Mouse (Mus musculus) heart, embryonic 14.5 days (tissue): ENCODE data around the gene Lrrc74b. TPM values are rescaled to one million over a fixed set of nuclear protein-coding genes. Genes with fewer than 3 reads are reported as not detected.
A peak's percentile ranks its signal among the peaks of the same experiment; 100 is the strongest.

ENCODE experiments used
- ATAC-seq: fragments of 200-750 bp; cut with Nextera tagmentation; 2 replicates; pipeline ENCODE4 v1.8.0; 2017; ENCODE audit warnings: low read depth, moderate TSS enrichment; ENCODE audit not compliant: insufficient number of reproducible peaks, insufficient read depth, low FRiP score
- H3K27ac ChIP-seq, 2 experiments: fragments of 200-500 bp in 1 of 2; fragments of 300-500 bp in 1 of 2; sonication (generic) in 1 of 2; replicated peaks in 1 of 2; 2 replicates each; pipeline ENCODE4 v1.5.1; 2012 to 2014; ENCODE audit warnings: low read depth in 2 of 2, low read length in 2 of 2, control low read depth in 1 of 2, mild to moderate bottlenecking in 1 of 2, mixed read lengths in 1 of 2; ENCODE audit not compliant: control insufficient read depth in 1 of 2, insufficient read depth in 1 of 2
- H3K27me3 ChIP-seq: fragments of 300-500 bp; sonication (generic); 2 replicates; pipeline ENCODE4 v1.6.1; 2014; ENCODE audit warnings: mild to moderate bottlenecking, low read length, control low read depth; ENCODE audit not compliant: control insufficient read depth, insufficient read depth
- H3K36me3 ChIP-seq: fragments of 300-500 bp; sonication (generic); 2 replicates; pipeline ENCODE4 v1.6.1; 2014; ENCODE audit warnings: mild to moderate bottlenecking, control low read depth, low read length, mixed read lengths; ENCODE audit not compliant: control insufficient read depth, insufficient read depth
- H3K4me1 ChIP-seq, 2 experiments: fragments of 200-500 bp in 1 of 2; fragments of 300-500 bp in 1 of 2; sonication (generic) in 1 of 2; 2 replicates each; pipeline ENCODE4 v1.6.1; 2012 to 2014; ENCODE audit warnings: low read length in 2 of 2, control low read depth in 1 of 2, mixed read lengths in 1 of 2; ENCODE audit not compliant: control insufficient read depth in 2 of 2, insufficient read depth in 2 of 2
- H3K4me2 ChIP-seq: fragments of 300-500 bp; sonication (generic); 2 replicates; pipeline ENCODE4 v1.6.1; 2014; ENCODE audit warnings: mild to moderate bottlenecking, low read length
- H3K4me3 ChIP-seq, 2 experiments: fragments of 200-500 bp in 1 of 2; fragments of 300-500 bp in 1 of 2; sonication (generic) in 1 of 2; 2 replicates each; pipeline ENCODE4 v1.5.1; 2012 to 2014; ENCODE audit warnings: low read length in 2 of 2, mild to moderate bottlenecking in 2 of 2, control low read depth in 1 of 2, low read depth in 1 of 2, moderate library complexity in 1 of 2; ENCODE audit not compliant: control insufficient read depth in 1 of 2, insufficient read depth in 1 of 2
- H3K9ac ChIP-seq: fragments of 300-500 bp; sonication (generic); 2 replicates; pipeline ENCODE4 v1.6.1; 2014; ENCODE audit warnings: mild to moderate bottlenecking, low read length
- H3K9me3 ChIP-seq: fragments of 300-500 bp; sonication (generic); 2 replicates; pipeline ENCODE4 v1.6.1; 2016; ENCODE audit warnings: low read length, control low read depth; ENCODE audit not compliant: control insufficient read depth
- WGBS: fragments of 180-500 bp; shearing (Covaris S2); extraction: QIAGEN DNeasy Blood & Tissue Kit; methylation state at CpG from one replicate; pipeline ENCODE4 v1.1.7; 2014; 5-methylcytosine and 5-hydroxymethylcytosine counted together
- polyA plus RNA-seq: library from polyadenylated mRNA; unstranded; fragments of >200 nt; fragmentation: Nextera tagmentation; extraction: Ambion mirVana; gene quantifications from 2 replicates; pipeline ENCODE4 v1.2.1, GENCODE M21; 2014

The Lrrc74b gene
- 0.20 and 0.22 TPM in 2 replicates for polyA plus RNA-seq

DNA sequence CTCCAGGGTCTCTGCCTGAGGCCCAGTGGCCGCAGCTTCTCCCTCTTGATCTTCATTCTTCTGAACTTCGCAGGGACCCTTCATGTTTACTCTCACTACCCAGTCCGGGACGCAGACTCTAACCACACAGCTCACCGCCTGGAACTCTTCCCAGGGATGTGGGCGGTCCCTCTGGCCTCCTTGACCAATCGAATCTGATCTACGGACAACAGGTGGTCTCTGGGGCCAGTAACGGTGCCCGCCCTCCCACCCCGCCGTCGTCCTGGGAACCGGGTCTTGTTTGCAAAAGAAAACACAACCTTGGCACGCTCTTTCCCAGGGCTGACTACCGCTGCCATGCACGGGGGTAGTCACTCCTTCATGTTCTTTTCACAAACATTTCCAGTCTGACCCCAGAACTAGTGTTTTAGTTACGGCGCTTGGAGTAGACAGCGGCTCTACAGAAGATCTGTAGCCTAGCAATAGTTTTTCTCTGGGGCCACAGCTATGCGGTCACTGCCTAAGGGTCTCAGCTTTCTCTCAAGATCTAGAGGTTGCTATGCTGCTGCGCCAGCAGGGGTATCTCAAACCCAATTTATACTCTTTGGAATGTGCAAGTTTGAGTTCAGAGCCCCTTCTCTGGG is at the start of gene Lrrc74b:
TSS of gene Lrrc74b (minus strand) at position 120 of the 623 bp plus-strand sequence.
- H3K9me3 ChIP-seq: no peaks in the 10 kb centered on the region
- peak; percentile 68 for ATAC-seq
- WGBS: under 1% methylated on average over 22 of the region's 22 CpGs

DNA sequence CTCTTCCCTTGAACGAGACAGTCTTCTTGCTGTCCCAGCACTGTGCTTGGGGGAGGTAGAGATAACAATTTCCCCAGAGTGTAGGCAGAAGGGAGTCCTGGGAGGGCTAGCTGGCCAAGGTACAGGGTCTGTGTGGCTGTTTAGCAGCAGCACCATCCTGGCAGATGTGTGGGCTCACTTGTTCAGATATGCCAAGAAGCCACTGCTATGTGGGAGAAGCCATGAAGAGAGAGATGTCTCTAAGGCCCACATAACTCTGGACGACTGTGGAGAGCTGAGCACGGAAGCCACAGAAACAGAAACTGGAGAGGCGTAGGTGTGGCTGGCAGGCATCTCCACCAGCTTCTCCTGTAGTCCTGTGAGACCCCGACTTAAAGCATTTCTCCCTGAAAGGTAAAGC is 44.6 kb upstream of the Lrrc74b start:
- Histone ChIP-seq H3K4me2 (no peak overlapping the region), H3K9me3 (no peaks in the 10 kb centered on the region), H3K9ac (no peak overlapping the region), H3K36me3 (no peaks in the 10 kb centered on the region), H3K27ac (no peak overlapping the region), H3K4me1 (no peaks in the 10 kb centered on the region), H3K4me3 (no peak overlapping the region), H3K27me3 (no peaks in the 10 kb centered on the region)
- ATAC-seq: no peak
- 57% methylated on average over 5 of the region's 5 CpGs for WGBS

More for the DNA sequence above, at the start of gene Lrrc74b:
- peak within 1 kb of the TSS; percentile 61 for H3K9ac ChIP-seq
- no peaks in the 10 kb centered on the region for H3K36me3 ChIP-seq
- peak within 1 kb of the TSS; percentile 36 to 39 for H3K4me3 ChIP-seq
- peak within 1 kb of the TSS; percentile 64; a peak in 3 of 4 replicates for H3K27ac ChIP-seq
- H3K4me1 ChIP-seq: peaks cover 26 to 29% of the 10 kb centered on the region in 2 experiments
- H3K27me3 ChIP-seq: no peaks in the 10 kb centered on the region
- peak within 1 kb of the TSS; percentile 83 for H3K4me2 ChIP-seq

DNA sequence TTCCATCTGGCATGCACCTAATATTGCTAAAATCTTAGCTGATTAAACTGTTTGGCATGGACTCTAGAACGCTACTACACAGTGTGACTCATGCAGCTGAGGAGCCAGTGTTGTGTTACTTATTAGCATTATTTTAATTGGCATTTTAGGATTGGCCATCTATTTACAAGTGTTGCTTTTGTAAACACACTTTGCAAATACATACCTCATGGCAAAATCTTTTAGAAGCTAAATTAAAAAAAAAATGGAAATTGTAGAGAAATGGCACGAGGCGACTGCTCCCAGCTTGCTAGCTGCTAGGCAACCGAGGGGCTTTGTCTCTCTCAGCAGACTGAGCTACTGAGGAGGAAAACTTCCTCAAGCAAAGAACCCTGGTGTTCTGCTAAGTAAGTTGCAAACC is 43.9 kb upstream of the Lrrc74b start:
- Histone ChIP-seq H3K4me3 (no peak overlapping the region), H3K27ac (no peak overlapping the region), H3K36me3 (no peaks in the 10 kb centered on the region), H3K9me3 (no peaks in the 10 kb centered on the region), H3K4me2 (no peak overlapping the region), H3K27me3 (no peaks in the 10 kb centered on the region), H3K4me1 (no peaks in the 10 kb centered on the region), H3K9ac (no peak overlapping the region)
- ATAC-seq: no peak
- WGBS: 62% methylated on average over 4 of the region's 4 CpGs

DNA sequence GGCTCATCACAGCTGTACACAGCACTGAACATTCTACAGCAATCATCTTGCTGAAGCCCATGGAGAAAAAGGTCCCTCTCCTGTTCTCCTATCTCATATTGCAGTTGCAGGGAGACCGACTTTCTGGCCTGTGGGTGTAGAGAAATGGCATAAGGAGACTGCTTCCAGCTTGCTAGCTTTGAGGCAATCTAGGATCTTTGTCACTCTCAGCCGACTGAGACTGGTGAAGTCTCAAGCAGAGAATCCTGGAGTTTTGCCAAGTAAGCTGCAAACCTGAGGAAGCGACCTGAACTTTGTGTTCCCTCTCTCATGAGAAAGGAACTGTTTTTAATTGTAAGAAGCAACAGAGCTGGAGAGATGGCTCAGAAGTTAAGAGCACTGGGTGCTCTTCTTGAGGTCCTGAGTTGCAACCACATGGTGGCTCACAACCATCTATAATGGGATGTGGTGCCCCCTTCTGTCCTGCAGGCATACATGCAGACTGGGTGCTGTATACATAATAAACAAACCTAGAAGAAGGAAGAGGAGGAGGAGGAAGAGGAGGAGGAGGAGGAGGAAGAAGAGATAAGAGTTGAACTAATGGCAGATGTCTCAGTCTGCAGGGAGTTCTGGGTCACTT is 40.0 kb upstream of the Lrrc74b start:
- H3K4me1 ChIP-seq: no peaks in the 10 kb centered on the region
- ATAC-seq: no peak
- 41% methylated on average over 3 of the region's 3 CpGs for WGBS

DNA sequence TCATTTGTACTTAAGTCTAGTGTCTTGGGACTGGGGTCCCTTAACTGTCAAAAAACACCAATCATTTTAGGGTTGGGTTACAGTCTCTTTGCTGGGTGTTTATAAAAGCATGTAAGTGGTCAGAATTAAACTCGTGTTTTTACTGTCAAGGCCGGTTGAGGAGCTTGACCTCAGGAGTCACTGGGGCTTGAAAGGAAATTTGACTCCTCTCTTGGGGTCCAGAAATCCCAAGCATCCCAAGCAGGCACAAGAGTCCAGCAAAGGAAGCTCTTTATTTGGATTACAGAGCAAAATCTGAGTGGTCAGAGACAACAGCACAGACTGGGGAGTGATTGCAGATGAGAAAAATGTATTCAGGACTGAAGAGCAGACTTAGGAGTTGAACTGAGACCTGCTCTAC is 29.7 kb upstream of the Lrrc74b start:
- Histone ChIP-seq H3K9ac (no peak overlapping the region), H3K27me3 (no peaks in the 10 kb centered on the region), H3K36me3 (no peaks in the 10 kb centered on the region), H3K4me2 (no peak overlapping the region), H3K9me3 (peaks cover 4% of the 10 kb centered on the region; the same call in 1 of the 2 replicates), H3K4me3 (no peak overlapping the region), H3K27ac (no peak overlapping the region), H3K4me1 (no peaks in the 10 kb centered on the region)
- ATAC-seq: no peak
- 26% methylated on average over 2 of the region's 2 CpGs for WGBS

More for the DNA sequence above, 40.0 kb upstream of the Lrrc74b start:
- no peak overlapping the region for H3K27ac ChIP-seq
- no peaks in the 10 kb centered on the region for H3K9me3 ChIP-seq
- H3K36me3 ChIP-seq: no peaks in the 10 kb centered on the region
- H3K9ac ChIP-seq: no peak overlapping the region
- no peak overlapping the region for H3K4me3 ChIP-seq
- H3K4me2 ChIP-seq: no peak overlapping the region
- H3K27me3 ChIP-seq: no peaks in the 10 kb centered on the region

DNA sequence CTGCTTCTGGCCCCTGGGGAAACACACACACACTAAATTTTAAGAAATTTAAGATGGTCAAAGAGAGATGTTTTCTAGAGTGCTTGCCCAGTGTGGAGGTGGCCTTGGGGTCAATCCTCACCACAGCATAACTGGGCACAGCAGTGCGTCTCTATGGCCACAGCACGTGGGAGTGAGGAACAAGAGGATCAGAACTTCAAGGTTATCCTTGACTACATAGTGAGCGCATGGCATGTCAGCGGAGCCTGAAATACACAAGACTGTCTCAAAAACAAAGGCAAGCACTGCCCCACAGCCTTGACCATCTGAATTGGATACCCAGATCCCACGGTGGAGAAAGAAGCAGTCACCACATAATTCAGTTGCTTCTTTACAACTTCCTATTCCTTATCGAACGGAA is 23.5 kb upstream of the Lrrc74b start:
- Histone ChIP-seq H3K36me3 (no peaks in the 10 kb centered on the region), H3K9me3 (peaks cover 4% of the 10 kb centered on the region; the same call in 1 of the 2 replicates), H3K4me1 (no peaks in the 10 kb centered on the region), H3K27ac (no peak overlapping the region), H3K27me3 (no peaks in the 10 kb centered on the region), H3K4me2 (no peak overlapping the region), H3K4me3 (no peak overlapping the region), H3K9ac (no peak overlapping the region)
- no peak for ATAC-seq
- WGBS: 85% methylated on average over 7 of the region's 7 CpGs

DNA sequence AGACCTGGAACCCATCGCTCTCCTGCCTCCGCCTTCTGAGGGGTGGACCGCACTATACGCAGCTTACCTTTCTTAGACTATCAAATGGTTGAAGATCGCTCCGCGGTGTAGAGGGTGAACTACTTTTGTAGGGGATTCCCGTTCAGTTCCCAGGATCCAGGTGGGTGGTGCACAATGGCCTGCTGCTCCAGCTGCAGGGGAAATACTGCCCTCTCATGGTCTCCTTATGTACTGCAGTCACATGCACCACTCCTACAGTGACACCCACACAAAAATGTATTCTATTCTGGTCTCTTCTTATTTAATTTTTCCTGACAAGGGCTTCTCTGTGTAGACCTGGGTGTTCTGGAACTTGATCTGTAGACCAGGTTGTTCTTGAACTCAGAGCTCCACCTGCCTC is 22.0 kb upstream of the Lrrc74b start, which contains the start of gene Slc7a4:
TSS of gene Slc7a4 (minus strand) at position 151 of the 400 bp plus-strand sequence.
- no peak for ATAC-seq
- WGBS: 19% methylated on average over 8 of the region's 8 CpGs
- no peaks in the 10 kb centered on the region for H3K4me1 ChIP-seq
- no peak within 1 kb of the TSS for H3K9ac ChIP-seq
- no peak within 1 kb of the TSS for H3K27ac ChIP-seq
- no peaks in the 10 kb centered on the region; the same call in 1 of the 2 replicates for H3K9me3 ChIP-seq
- H3K4me3 ChIP-seq: no peak within 1 kb of the TSS
- no peaks in the 10 kb centered on the region for H3K36me3 ChIP-seq
- H3K4me2 ChIP-seq: no peak within 1 kb of the TSS
- no peaks in the 10 kb centered on the region for H3K27me3 ChIP-seq
